Mouse (Mus musculus) liver, embryonic 14.5 days (tissue): ENCODE measurements around the gene Dsn1. TPM values are rescaled to one million over a fixed set of nuclear protein-coding genes. Genes with fewer than 3 reads are reported as not detected.
A peak's percentile ranks its signal among the peaks of the same experiment; 100 is the strongest.

Source experiments
- ATAC-seq: fragments of 200-750 bp; cut with Nextera tagmentation; 2 replicates; pipeline ENCODE4 v1.8.0; 2017; ENCODE audit warnings: moderate number of reproducible peaks, mild to moderate bottlenecking, moderate library complexity; ENCODE audit not compliant: insufficient read depth
- DNase-seq, 3 experiments: peaks; one replicate each; pipeline ENCODE4 v3.0.0-alpha.2; 2012 to 2013; ENCODE audit warnings: low read depth in 3 of 3, low spot score in 3 of 3
- H3K27ac ChIP-seq: fragments of 300-500 bp; sonication (generic); 2 replicates; pipeline ENCODE4 v1.5.1; 2014; ENCODE audit warnings: moderate library complexity, mild to moderate bottlenecking, control low read depth, inconsistent platforms
- H3K27me3 ChIP-seq: fragments of 300-500 bp; sonication (generic); 2 replicates; pipeline ENCODE4 v1.6.1; 2014; ENCODE audit warnings: mild to moderate bottlenecking, low read length, moderate library complexity; ENCODE audit not compliant: control insufficient read depth, insufficient read depth
- H3K36me3 ChIP-seq: fragments of 300-500 bp; sonication (generic); replicated peaks from 2 replicates; pipeline ENCODE4 v1.6.1; 2014; ENCODE audit warnings: low read depth; ENCODE audit not compliant: control insufficient read depth, insufficient read depth
- H3K4me1 ChIP-seq, 2 experiments: fragments of 200-500 bp in 1 of 2; fragments of 300-500 bp in 1 of 2; sonication (generic) in 1 of 2; replicated peaks; 2 replicates each; pipeline ENCODE4 v1.6.1; 2012 to 2014; ENCODE audit warnings: antibody characterized with exemption in 1 of 2, inconsistent platforms in 1 of 2, low read length in 1 of 2; ENCODE audit not compliant: control insufficient read depth in 2 of 2, insufficient read depth in 2 of 2
- H3K4me2 ChIP-seq: fragments of 300-500 bp; sonication (generic); 2 replicates; pipeline ENCODE4 v1.6.1; 2014; ENCODE audit warnings: low read depth, mild to moderate bottlenecking, control low read depth, moderate library complexity
- H3K4me3 ChIP-seq, 2 experiments: fragments of 200-500 bp in 1 of 2; fragments of 300-500 bp in 1 of 2; sonication (generic) in 1 of 2; 2 replicates each; pipeline ENCODE4 v1.5.1; 2012 to 2014; ENCODE audit warnings: low read depth in 2 of 2, low read length in 2 of 2, mild to moderate bottlenecking in 2 of 2, control low read depth in 1 of 2, inconsistent platforms in 1 of 2, moderate library complexity in 1 of 2; ENCODE audit not compliant: insufficient read depth in 1 of 2
- H3K9ac ChIP-seq: fragments of 300-500 bp; sonication (generic); replicated peaks from 2 replicates; pipeline ENCODE4 v1.6.1; 2014; ENCODE audit warnings: mild to moderate bottlenecking, control low read depth, moderate library complexity
- H3K9me3 ChIP-seq: fragments of 300-500 bp; sonication (generic); 2 replicates; pipeline ENCODE4 v1.6.1; 2016; ENCODE audit warnings: low read length, mixed read lengths; ENCODE audit not compliant: control insufficient read depth
- CTCF ChIP-seq: IDR thresholded peaks from 2 replicates; pipeline ENCODE4 v1.5.1; 2016; ENCODE audit warnings: antibody characterized with exemption, low read depth, control low read depth
- EP300 ChIP-seq: IDR thresholded peaks from 2 replicates; pipeline ENCODE4 v1.6.1; 2016; ENCODE audit warnings: antibody characterized with exemption, low read depth
- WGBS: fragments of 180-500 bp; shearing (Covaris S2); extraction: QIAGEN DNeasy Blood & Tissue Kit; methylation state at CpG from one replicate; pipeline ENCODE4 v1.1.7; 2014; ENCODE audit not compliant: insufficient replicate concordance; 5-methylcytosine and 5-hydroxymethylcytosine counted together
- polyA plus RNA-seq, 2 experiments: library from polyadenylated mRNA; depleted of rRNA in 1 of 2; stranded (reverse) in 1 of 2; unstranded in 1 of 2; fragments of >200 nt; fragmentation: Nextera tagmentation in 1 of 2; extraction: Ambion mirVana in 1 of 2; gene quantifications; 2 replicates each; pipeline versions ENCODE4 v1.2.1 to v1.2.3; 2012 to 2014

Dsn1 gene
- polyA plus RNA-seq, 2 experiments = 19.2 to 30.2 TPM

- Histone ChIP-seq H3K36me3 (no peaks in the 10 kb centered on the region; the same call in 1 of the 2 replicates), H3K9ac (no peak overlapping the region), H3K4me3 (no peak overlapping the region), H3K4me1 (peaks cover 26 to 27% of the 10 kb centered on the region in 2 experiments), H3K27ac (no peak overlapping the region), H3K9me3 (no peaks in the 10 kb centered on the region), H3K4me2 (no peak overlapping the region), H3K27me3 (no peaks in the 10 kb centered on the region)
- DNase-seq (no peak), ATAC-seq (no peak)
- TF ChIP-seq CTCF (no peak), EP300 (no peak)
- WGBS = 41% methylated on average over 3 of the region's 3 CpGs
Measured at GRCm38 (mm10) chr2:156987316-156987715, 19.6 kb downstream of the Dsn1 start.

GRCm38 (mm10) chr2:156982864-156983263 lies 24.1 kb downstream of the Dsn1 start:
- Histone ChIP-seq H3K9me3 (no peaks in the 10 kb centered on the region), H3K27me3 (no peaks in the 10 kb centered on the region), H3K4me2 (peak overlapping the region; percentile 65), H3K36me3 (no peaks in the 10 kb centered on the region; the same call in 1 of the 2 replicates), H3K27ac (peak overlapping the region; percentile 95), H3K4me3 (peak overlapping the region in 1 of 2 experiments; percentile 24; a peak in 2 of 4 replicates), H3K9ac (peak overlapping the region; percentile 2), H3K4me1 (peaks cover 28 to 30% of the 10 kb centered on the region in 2 experiments)
- 7% methylated on average over 2 of the region's 2 CpGs for WGBS
- ATAC-seq (peak; percentile 94), DNase-seq (peak; percentile 59 to 67 (median 66))
- TF ChIP-seq CTCF (no peak), EP300 (peak; percentile 38; the same call in 1 of the 2 replicates)

GRCm38 (mm10) chr2:156981291-156981690 lies 25.7 kb downstream of the Dsn1 start:
- H3K4me2 ChIP-seq = no peak overlapping the region

GRCm38 (mm10) chr2:156980059-156980458 lies 26.9 kb downstream of the Dsn1 start:
- Histone ChIP-seq H3K27ac (no peak overlapping the region), H3K4me1 (peaks cover 22 to 24% of the 10 kb centered on the region in 2 experiments), H3K27me3 (no peaks in the 10 kb centered on the region), H3K9ac (no peak overlapping the region), H3K4me2 (no peak overlapping the region), H3K4me3 (no peak overlapping the region), H3K36me3 (no peaks in the 10 kb centered on the region), H3K9me3 (no peaks in the 10 kb centered on the region)
- WGBS = 76% methylated on average over 2 of the region's 2 CpGs
- no peak for TF ChIP-seq CTCF
- no peak for TF ChIP-seq EP300
- DNase-seq (no peak), ATAC-seq (no peak)

More at GRCm38 (mm10) chr2:156981291-156981690, 25.7 kb downstream of the Dsn1 start:
- Histone ChIP-seq H3K9me3 (no peaks in the 10 kb centered on the region), H3K36me3 (no peaks in the 10 kb centered on the region), H3K27ac (no peak overlapping the region), H3K27me3 (no peaks in the 10 kb centered on the region), H3K4me1 (peaks cover 22 to 24% of the 10 kb centered on the region in 2 experiments), H3K9ac (no peak overlapping the region), H3K4me3 (no peak overlapping the region)
- no peak for ATAC-seq
- 49% methylated on average over 4 of the region's 4 CpGs for WGBS
- TF ChIP-seq CTCF = no peak
- TF ChIP-seq EP300 = no peak
- DNase-seq = no peak

- no peaks in the 10 kb centered on the region for H3K36me3 ChIP-seq
- H3K4me2 ChIP-seq = no peak overlapping the region
- peaks cover 10 to 11% of the 10 kb centered on the region in 2 experiments for H3K4me1 ChIP-seq
- no peaks in the 10 kb centered on the region for H3K27me3 ChIP-seq
- TF ChIP-seq CTCF (no peak), EP300 (no peak)
- ATAC-seq (no peak), DNase-seq (no peak)
- no peak overlapping the region for H3K27ac ChIP-seq
- no peaks in the 10 kb centered on the region for H3K9me3 ChIP-seq
- H3K9ac ChIP-seq = no peak overlapping the region
- no peak overlapping the region for H3K4me3 ChIP-seq
Measured at GRCm38 (mm10) chr2:156976711-156977110, 30.2 kb downstream of the Dsn1 start.
